Mouse (Mus musculus) right cerebral cortex, postnatal 4 days (tissue): ENCODE data around the gene Slc22a17.

Source experiments
- DNase-seq: peaks from one replicate; pipeline ENCODE4 v3.0.0-alpha.2; 2022

Slc22a17 gene

GRCm38 (mm10) chr14:54938431-54939219, 25.7 kb upstream of the Slc22a17 start:
- no peak for DNase-seq

- DNase-seq = no peak
Observed at GRCm38 (mm10) chr14:54937361-54938182, 24.6 kb upstream of the Slc22a17 start.

GRCm38 (mm10) chr14:54936831-54937160, 23.9 kb upstream of the Slc22a17 start:
- no peak for DNase-seq

DNA sequence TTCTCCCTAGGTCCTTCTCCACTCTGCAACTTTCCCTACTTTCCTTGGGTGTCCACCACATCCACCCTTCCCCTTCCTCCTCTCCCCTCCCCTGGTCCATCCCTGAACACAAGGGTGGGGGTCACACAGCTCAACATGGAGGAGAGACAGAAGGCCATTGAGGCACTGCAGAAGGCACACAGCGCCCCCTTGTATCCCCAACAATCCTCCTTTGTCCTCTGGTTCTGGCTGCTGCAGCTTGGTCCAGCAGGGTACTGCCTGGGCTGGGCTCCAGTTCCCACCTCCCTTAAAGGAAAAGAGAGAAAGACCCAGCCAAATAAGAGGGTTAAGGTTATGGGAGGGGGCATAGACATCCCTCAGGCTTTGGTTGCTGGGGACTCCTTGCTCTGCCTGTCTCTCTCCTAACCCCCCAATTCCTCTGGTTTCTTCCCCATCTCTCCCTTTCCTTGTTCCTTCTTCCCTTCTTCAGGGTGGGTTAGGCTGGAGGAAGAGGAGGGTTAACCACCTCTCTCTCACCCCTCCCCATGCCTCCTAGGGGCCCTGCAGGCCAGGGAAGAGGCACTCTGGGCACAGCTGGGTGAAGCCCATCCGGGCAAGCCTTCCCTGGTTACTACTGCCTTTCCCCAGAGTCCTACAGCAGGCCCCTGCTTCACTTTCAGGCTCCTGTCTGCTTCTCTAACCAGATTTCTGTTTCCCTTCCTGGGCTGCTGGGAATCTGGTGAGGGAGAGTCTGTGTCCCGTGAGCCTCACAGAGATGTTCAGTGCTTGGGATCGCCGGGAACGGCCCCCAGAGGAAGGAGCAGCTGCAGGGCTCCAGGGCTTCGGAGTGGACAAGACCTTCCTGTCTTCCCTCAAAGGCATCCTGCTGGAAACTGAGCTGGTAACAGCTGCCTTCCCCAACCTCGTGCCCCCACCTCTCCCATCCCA, 23.2 kb upstream of the Slc22a17 start, which contains the start of gene Cmtm5:
Cmtm5 (plus strand) TSS at position 358 of the 927 bp plus-strand sequence.
- peak; percentile 58 for DNase-seq

- DNase-seq = no peak
Observed at GRCm38 (mm10) chr14:54932645-54933150, 19.8 kb upstream of the Slc22a17 start, which contains the start of gene Il25. Gene Il25 (plus strand): TSS chr14:54932695.

DNA sequence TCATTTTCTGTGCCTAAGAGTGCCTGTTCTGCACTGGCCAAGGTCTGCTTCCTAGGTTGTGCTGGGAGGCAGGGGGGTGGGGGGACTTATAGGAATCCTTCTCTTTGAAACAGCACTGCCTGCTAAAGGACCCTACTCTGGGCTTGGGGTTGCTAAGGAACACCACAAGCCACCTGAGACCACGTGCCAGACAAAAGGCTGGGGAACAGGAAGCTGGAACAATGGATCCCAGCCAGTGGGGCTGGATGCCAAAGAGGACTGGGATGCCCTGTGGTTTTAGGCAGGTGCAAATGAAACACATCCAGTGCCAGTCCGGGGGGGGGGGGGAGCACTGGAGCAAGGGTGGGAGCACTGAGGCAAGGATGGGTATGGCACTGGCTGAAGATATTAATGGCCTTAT, 17.5 kb upstream of the Slc22a17 start:
- no peak for DNase-seq

DNA sequence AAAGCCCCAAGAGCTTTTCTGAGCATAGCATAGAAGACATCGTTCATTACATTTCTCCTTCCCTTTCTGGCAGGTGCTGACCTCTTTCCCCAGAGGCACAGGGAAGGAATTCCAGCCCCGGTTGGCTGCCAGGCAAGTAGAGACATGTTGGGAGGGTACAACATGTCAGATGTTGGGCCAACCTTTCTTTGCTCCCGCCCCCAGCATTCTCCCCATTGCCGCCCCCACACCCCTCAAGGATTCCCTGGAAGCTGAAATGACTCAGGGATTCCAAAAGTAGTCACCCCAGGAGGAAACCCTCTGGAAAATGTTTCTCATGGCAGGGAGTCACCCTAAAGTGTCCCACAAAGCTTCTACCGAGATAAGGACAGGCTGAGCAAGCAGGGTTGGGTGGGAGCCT, 16.9 kb upstream of the Slc22a17 start:
- no peak for DNase-seq

DNA sequence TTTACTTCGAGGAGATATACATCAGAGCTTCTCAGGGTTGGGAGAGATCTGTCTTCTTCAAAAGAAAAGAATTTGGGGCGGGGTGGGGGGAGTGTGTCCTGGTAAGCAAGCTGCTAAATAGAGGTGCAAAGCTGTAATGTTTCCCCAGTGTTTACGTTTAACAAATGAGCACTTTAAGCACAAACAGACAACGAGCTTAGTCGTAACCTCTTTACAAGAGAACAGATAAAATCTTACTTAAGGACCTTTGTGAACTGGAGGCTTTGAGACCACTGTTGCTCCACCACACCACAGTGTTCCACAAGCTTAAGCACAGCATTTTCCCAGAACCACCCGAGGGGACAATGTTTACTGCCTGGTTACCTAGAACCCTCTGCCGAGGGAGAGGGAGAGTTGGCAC, 14.4 kb upstream of the Slc22a17 start:
- no peak for DNase-seq

GRCm38 (mm10) chr14:54926401-54927158, 13.6 kb upstream of the Slc22a17 start:
- peak; percentile 63 for DNase-seq

DNA sequence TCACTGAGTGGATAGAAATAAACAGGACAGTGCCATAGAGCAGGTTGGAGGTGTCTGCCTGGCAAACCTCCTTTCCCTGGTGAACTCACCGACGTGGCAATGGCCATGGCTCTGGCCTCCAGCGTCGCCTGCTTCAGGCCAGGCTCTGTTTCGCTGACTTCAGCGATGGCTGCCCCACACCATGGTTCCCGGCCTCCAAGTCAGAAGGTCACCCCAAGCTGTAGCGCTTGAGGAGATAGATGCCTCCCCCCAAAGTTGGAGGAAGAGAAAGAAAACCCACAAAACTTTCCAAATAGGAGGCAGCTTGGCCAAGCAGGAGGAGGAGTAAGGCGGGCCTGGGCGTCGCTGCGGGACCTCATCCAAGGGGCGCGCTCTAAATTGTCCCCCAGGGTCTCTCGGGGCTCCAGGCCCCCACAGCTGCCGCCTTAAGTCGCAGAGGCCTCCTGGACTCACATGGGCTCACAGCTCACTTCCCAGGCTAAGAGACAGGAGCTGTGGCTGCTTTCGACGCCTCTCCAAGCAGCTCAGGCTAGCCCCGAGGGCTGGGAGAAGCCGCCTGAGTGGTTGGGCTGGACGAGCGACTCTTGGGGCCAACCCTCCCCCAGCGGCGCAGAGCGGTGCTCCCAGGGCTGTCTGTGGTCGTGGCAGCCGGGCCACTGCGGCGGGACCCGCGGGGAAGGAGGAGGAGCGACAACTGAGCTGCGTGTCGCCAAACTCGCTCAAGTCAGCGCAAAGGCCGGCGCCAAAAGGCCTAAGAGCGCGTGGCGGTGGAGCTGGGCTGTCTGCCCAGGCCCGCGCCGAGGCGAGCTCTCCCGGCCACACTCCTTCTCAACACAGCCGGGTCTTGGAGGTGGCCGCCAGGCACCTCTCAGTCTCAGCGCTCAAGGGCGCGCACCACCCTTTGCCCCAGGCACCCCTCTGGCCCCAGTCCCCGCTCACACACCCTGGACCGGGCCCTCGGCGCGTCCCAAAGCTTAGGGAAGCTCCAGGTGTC, 12.7 kb upstream of the Slc22a17 start, which contains the start of gene Efs:
Efs (minus strand) TSS at position 778 of the 994 bp plus-strand sequence.
- DNase-seq = peak; percentile 51

GRCm38 (mm10) chr14:54924641-54925348, 11.9 kb upstream of the Slc22a17 start:
- no peak for DNase-seq

- no peak for DNase-seq
Observed at GRCm38 (mm10) chr14:54920076-54920685, 7.2 kb upstream of the Slc22a17 start.

DNA sequence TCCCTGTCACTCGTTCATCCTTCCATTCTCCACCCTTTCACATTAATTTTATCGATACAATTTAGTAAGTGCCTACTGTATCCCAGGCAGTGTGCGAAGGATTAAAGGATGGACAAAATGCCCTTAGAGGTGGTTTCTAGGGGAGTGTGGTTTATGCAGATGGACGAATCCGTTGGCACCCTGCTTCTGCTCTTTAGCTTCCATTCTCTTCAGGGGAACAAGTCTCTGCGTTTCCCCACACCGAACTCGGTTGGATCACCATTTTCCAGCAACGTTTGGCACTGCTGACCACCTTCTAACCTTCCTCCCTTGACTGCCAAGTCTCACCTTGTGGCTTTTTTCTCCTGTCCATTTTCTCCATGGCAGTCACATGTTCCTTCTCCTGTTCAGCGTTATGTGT, 411 bp upstream of the Slc22a17 start:
- no peak for DNase-seq

GRCm38 (mm10) chr14:54912109-54912850, 652 bp downstream of the Slc22a17 start:
- DNase-seq = peak; percentile 58

DNA sequence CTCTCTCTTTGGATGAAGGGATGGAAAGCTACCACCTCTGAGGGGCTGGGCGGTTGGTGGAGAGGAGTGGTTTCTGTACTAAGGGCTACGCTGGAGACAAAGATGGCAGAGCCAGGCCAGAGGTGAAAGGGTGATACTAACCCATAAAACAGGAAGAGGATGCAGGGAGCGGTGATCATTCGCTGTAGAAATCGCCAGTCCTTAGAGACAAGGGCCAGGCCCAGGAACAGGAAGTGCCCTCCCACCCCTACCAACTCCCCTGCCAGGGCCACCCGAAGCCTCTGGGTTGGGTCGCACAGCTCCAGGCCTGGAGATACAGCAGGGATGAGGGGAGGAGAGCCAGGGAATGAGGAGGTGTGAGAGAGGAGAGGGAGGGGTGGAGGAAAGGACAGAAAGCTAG, 4.2 kb downstream of the Slc22a17 start:
- DNase-seq = no peak

DNA sequence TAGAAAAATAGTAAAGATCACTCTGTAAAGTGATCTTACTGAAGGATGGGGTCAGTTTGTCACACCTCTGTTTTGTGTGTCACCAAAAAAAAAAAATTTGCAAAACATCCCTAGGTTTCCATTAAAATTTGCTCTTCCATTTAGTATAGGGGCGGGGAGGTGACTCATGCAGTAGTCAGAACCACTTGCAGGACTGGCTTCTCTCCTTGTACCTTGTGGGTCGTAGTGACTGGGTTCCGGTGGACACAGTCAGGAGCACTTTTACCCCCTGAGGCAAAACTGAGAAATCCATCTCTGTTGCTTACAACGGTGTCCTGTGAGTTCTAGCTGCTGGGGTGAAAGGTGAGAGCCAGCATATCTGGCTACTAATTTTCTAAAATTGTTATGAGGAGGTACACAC, 9.3 kb downstream of the Slc22a17 start:
- no peak for DNase-seq

DNA sequence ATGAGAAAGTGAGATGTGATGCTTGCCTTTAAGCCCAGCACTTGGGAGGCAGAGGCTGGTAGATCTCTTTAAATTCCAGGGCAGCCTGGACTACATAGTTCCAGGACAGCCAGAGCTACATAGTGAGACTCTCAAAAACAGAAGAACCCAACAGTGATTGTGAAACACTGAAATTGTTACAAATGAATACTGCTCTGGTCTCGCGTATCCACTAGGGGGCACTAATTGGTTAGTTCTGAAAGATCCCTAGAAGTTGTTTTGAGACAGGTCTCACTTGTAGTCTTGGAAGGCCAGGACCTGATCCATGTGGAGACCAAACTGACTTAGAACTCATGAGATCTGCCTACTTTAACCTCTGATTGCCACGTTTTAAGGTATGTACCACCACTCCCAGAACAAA, 12.5 kb downstream of the Slc22a17 start:
- peak; percentile 61 for DNase-seq

- no peak for DNase-seq
Observed at GRCm38 (mm10) chr14:54897445-54897844, 15.5 kb downstream of the Slc22a17 start.
